Mouse (Mus musculus): Measurements from ENCODE around the gene Tpra1. TPM values are rescaled to one million over a fixed set of nuclear protein-coding genes. Genes with fewer than 3 reads are reported as not detected.

Gene Tpra1
- polyA plus RNA-seq (2011; ENCODE audit: insufficient read length, low read depth, missing spikeins): 29.2 and 31.0 TPM in 2 replicates

DNA sequence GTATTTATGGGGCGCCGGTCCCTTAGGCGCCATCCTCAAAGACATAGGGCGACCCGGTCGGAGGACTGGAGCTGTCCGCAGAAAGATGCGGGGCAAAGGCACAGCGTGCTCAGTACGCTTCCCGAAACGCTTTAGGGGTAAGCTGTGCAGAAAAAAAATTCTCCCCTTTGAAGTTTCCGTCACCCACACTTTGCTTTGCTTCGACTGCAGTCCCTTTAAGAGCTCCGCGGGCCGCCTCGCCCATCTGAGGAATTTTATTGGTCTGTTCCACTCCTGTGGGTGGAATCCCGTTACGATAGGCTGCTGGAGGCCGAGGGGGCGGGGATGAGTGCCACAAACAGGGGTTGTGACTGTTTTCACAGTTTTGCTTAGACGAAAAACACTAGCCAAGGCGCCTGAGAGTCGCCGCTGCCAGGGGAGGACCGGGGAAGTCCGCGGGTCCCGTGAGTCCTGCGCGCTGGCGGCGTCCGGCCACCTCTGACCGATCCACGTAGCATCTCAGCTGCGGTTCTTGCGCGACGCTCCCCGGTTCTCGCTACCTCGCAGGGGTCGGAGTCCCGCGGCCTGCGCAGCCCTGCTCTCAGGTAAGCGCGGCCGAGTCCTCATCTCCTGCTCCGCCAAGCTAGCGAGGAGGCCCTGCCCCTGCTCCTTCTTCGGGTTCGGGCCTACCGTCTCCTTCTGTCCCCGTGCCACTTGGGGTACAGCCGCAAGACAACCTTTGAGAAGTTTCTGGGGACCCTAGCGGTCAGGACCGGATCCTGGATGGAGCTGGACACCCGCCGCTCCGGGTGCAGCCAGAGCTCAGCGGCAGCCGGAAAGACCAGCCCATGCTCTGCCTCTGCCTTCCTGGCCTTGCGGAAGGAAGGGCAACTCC is at the start of gene Tpra1:
Tpra1 (plus strand) TSS at position 305 of the 874 bp plus-strand sequence.
- Histone ChIP-seq H3K4me1 (ENCODE audit: control insufficient read depth, insufficient read depth, low read length) (peaks cover 11% of the 10 kb centered on the region; the same call in 1 of the 2 replicates), H3K27ac (ENCODE audit: insufficient read depth, low read length) (peak within 1 kb of the TSS; percentile 50), H3K4me3 (ENCODE audit: insufficient read depth, low read length) (peak within 1 kb of the TSS; percentile 70)
- TF ChIP-seq CTCF (IDR thresholded peaks at IDR 0.05; ENCODE audit: borderline replicate concordance, insufficient read depth, low read length): no peak
- TF ChIP-seq POLR2A (IDR thresholded peaks at IDR 0.05; ENCODE audit: low read depth, low read length): peak; percentile 68

DNA sequence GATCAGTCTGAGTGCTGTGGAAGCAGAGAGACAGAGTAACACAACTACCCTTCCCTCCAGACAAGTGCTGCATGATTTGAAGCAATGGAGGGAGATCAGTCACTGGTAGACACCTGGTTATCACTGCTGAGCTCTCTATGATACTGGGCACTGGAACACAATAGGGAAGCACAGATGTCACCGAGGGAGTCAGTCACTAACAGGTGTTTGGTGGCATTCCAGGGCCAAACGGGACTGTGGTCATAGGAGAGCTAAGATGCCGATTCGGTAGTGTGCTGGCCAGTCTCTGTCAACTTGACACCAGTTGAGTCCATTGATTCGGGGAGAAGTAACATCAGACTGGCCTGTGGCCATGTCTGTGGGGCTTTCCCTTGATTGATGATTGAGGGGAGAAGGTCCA is 47.5 kb upstream of the Tpra1 start:
- Histone ChIP-seq H3K4me3 (ENCODE audit: insufficient read depth, low read length) (no peak overlapping the region), H3K4me1 (ENCODE audit: control insufficient read depth, insufficient read depth, low read length) (no peaks in the 10 kb centered on the region), H3K27ac (ENCODE audit: insufficient read depth, low read length) (no peak overlapping the region)
- TF ChIP-seq CTCF (IDR thresholded peaks at IDR 0.05; ENCODE audit: borderline replicate concordance, insufficient read depth, low read length): no peak
- no peak for TF ChIP-seq POLR2A (IDR thresholded peaks at IDR 0.05; ENCODE audit: low read depth, low read length)

DNA sequence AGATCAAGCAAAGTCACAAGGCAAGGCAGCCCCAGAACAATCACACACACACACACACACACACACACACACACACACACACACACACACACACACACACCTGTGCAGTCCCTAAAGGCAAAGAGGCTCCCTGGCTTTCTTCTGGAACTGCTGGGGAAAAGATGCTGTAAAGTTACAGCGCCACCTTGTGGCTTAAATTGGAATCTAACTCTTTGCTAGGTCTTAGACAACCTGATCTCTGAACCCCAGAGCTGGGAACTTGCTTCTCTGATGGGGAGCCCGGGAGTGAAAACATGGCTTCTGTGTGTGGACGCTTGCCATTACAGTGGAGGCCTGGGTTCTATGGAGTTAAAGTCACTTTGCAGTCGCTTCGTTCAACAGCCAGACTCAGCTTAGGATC is 46.4 kb upstream of the Tpra1 start:
- H3K27ac ChIP-seq (ENCODE audit: insufficient read depth, low read length): no peak overlapping the region
- TF ChIP-seq POLR2A (IDR thresholded peaks at IDR 0.05; ENCODE audit: low read depth, low read length) (no peak), CTCF (IDR thresholded peaks at IDR 0.05; ENCODE audit: borderline replicate concordance, insufficient read depth, low read length) (no peak)
- H3K4me3 ChIP-seq (ENCODE audit: insufficient read depth, low read length): no peak overlapping the region
- no peaks in the 10 kb centered on the region for H3K4me1 ChIP-seq (ENCODE audit: control insufficient read depth, insufficient read depth, low read length)

DNA sequence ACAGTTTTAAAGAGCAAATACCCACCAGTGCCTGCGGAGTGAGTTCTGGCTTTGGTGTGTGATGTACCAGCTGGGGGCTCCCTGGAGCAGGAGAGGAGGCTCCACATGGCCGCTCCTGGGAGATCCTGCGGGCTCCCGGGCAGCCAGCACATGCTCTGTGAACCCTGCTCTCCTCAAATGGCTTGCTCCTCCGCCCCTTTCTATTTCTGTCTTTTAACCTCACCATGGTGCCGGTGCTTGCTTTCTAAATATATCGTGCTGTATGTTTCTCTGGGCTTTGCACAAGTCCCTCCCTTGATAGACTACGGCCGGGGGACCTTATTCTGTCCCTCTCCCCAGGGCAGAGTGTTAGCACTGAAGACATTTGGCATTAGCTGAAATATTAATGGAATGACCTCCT is 44.8 kb upstream of the Tpra1 start:
- Histone ChIP-seq H3K4me3 (ENCODE audit: insufficient read depth, low read length) (no peak overlapping the region), H3K27ac (ENCODE audit: insufficient read depth, low read length) (no peak overlapping the region), H3K4me1 (ENCODE audit: control insufficient read depth, insufficient read depth, low read length) (no peaks in the 10 kb centered on the region)
- TF ChIP-seq POLR2A (IDR thresholded peaks at IDR 0.05; ENCODE audit: low read depth, low read length) (no peak), CTCF (IDR thresholded peaks at IDR 0.05; ENCODE audit: borderline replicate concordance, insufficient read depth, low read length) (0 out of 2 replicates have a peak, but pooled peaks have one; percentile 11)

DNA sequence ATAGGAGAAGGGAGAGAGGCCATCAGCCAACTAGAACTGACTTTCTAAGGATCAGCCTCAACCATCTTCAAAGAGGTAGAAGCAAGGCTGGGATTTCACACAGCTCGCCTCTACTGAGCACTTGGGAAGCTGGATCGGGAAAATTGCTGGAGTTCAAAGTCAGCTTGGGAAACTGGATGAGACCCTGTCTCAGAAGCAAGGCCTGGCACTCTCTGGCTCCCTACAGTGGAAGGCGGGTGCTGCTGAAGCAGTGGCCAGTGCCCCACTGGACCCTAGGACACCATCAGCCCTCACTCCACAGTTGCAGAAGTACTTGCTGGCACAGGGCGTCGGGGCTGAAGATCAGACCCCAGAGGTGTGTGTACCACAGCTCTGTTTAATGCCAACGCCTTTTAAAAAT is 44.2 kb upstream of the Tpra1 start:
- TF ChIP-seq POLR2A (IDR thresholded peaks at IDR 0.05; ENCODE audit: low read depth, low read length) (no peak), CTCF (IDR thresholded peaks at IDR 0.05; ENCODE audit: borderline replicate concordance, insufficient read depth, low read length) (no peak)
- no peaks in the 10 kb centered on the region for H3K4me1 ChIP-seq (ENCODE audit: control insufficient read depth, insufficient read depth, low read length)
- no peak overlapping the region for H3K27ac ChIP-seq (ENCODE audit: insufficient read depth, low read length)
- H3K4me3 ChIP-seq (ENCODE audit: insufficient read depth, low read length): no peak overlapping the region

DNA sequence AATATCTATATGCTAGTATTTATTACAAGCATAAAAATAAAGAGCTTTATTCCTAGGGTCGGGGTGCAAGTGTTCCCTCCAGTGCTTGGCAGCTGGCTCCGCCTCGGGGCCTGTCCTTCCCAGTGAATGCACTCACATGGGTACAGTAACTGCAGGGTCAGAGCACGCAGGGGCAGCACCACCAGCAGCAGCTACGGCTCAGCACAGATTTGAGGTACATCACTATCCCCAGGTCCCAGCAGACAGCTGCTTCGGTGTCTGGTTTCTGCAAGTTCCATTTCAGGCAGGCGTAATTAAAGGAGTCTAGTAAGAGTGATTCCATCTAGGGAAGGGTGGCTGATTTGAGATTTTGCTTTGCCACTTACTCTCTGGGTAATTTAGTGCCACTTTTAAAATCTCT is 43.7 kb upstream of the Tpra1 start:
- no peak overlapping the region for H3K4me3 ChIP-seq (ENCODE audit: insufficient read depth, low read length)
- no peaks in the 10 kb centered on the region for H3K4me1 ChIP-seq (ENCODE audit: control insufficient read depth, insufficient read depth, low read length)
- TF ChIP-seq CTCF (IDR thresholded peaks at IDR 0.05; ENCODE audit: borderline replicate concordance, insufficient read depth, low read length) (no peak), POLR2A (IDR thresholded peaks at IDR 0.05; ENCODE audit: low read depth, low read length) (no peak)
- H3K27ac ChIP-seq (ENCODE audit: insufficient read depth, low read length): no peak overlapping the region

DNA sequence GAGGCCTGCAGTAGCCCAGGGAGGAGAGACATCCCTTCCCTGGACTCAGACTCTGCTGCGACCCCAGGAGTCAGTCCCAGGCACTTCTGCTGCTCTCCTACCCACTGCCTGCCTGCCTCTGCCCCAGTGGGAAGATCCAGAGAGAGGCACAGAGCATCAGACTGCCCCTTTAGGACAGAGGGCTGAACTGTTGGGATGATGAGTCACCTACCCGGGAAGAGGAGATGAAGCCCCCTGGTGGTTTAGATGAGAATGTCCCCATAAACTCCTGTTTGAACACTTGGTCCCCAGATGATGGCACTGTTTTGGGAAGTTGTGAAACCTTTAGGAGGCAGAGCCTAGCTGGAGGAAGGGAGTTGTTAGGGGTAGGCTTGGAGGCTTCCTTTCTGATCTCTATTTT is 41.1 kb upstream of the Tpra1 start:
- Histone ChIP-seq H3K4me3 (ENCODE audit: insufficient read depth, low read length) (no peak overlapping the region), H3K4me1 (ENCODE audit: control insufficient read depth, insufficient read depth, low read length) (no peaks in the 10 kb centered on the region), H3K27ac (ENCODE audit: insufficient read depth, low read length) (no peak overlapping the region)
- TF ChIP-seq POLR2A (IDR thresholded peaks at IDR 0.05; ENCODE audit: low read depth, low read length) (no peak), CTCF (IDR thresholded peaks at IDR 0.05; ENCODE audit: borderline replicate concordance, insufficient read depth, low read length) (peak; percentile 35; the same call in 1 of the 2 replicates)

DNA sequence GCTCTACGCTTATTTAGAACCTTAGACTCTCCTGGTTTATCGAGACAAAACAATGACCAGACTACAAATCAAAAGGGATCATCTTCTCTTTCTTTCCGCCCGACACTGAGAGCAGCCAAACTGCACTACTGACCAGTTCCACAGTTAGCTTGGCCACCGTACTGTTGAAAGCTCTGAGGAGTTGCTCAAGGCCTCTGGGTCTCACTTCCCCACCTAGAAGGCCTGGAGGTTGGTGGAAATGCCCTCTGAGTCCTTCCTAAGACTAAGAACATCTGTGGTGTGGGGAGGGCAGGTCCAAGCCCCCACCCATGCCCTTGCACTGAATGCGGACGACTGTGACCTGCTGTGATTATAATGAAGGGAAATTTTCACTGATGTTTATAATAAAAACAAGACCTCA is 36.3 kb upstream of the Tpra1 start:
- H3K4me3 ChIP-seq (ENCODE audit: insufficient read depth, low read length): no peak overlapping the region
- peaks cover 11% of the 10 kb centered on the region for H3K4me1 ChIP-seq (ENCODE audit: control insufficient read depth, insufficient read depth, low read length)
- TF ChIP-seq POLR2A (IDR thresholded peaks at IDR 0.05; ENCODE audit: low read depth, low read length) (no peak), CTCF (IDR thresholded peaks at IDR 0.05; ENCODE audit: borderline replicate concordance, insufficient read depth, low read length) (no peak)
- H3K27ac ChIP-seq (ENCODE audit: insufficient read depth, low read length): no peak overlapping the region

DNA sequence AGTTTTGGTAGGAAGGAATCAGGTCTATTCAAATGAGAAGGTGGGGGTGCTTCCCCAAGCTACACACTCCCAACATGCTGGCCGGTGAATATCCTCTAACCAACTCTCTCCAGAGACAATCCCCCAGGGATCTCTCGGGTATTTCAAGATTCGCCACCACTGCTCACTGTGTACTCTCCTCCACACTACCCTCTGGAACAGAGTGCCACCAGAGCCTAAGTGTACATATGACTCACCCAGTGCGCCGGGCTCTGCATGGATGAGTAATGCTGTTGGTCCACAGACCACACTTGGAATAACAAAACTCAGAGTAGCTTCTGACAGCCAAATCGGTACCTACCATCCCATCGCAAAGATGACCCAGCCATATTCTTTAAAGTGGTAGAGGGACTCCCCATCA is 32.6 kb upstream of the Tpra1 start:
- TF ChIP-seq POLR2A (IDR thresholded peaks at IDR 0.05; ENCODE audit: low read depth, low read length) (no peak), CTCF (IDR thresholded peaks at IDR 0.05; ENCODE audit: borderline replicate concordance, insufficient read depth, low read length) (no peak)
- Histone ChIP-seq H3K4me1 (ENCODE audit: control insufficient read depth, insufficient read depth, low read length) (peaks cover 11% of the 10 kb centered on the region), H3K27ac (ENCODE audit: insufficient read depth, low read length) (no peak overlapping the region), H3K4me3 (ENCODE audit: insufficient read depth, low read length) (no peak overlapping the region)

DNA sequence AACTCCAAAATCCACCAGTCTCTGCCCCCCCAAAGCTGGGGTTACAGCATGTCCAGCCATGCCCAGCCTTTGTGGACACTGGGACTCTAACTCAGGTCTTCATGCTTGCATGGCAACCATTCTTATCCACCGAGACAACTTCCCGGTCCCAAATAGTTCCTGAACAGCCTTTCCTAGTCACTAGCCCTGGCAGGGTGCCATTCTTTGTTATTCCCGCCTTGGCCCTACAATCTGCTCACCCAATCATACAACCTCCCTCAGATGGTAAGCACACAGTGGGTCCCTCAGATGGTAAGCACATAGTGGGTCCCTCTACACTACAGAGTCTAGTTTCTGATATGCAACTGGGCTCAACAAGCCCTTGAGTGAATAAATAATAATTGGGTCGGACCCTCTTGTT is 31.5 kb upstream of the Tpra1 start:
- TF ChIP-seq POLR2A (IDR thresholded peaks at IDR 0.05; ENCODE audit: low read depth, low read length) (no peak), CTCF (IDR thresholded peaks at IDR 0.05; ENCODE audit: borderline replicate concordance, insufficient read depth, low read length) (no peak)
- peaks cover 11% of the 10 kb centered on the region for H3K4me1 ChIP-seq (ENCODE audit: control insufficient read depth, insufficient read depth, low read length)

More for the DNA sequence above, 31.5 kb upstream of the Tpra1 start:
- Histone ChIP-seq H3K27ac (ENCODE audit: insufficient read depth, low read length) (no peak overlapping the region), H3K4me3 (ENCODE audit: insufficient read depth, low read length) (no peak overlapping the region)

Data from embryonic fibroblast, embryonic 13.5 days (primary cell).